Mouse (Mus musculus): ENCODE data around the gene Pdzd7. TPM values are rescaled to one million over a fixed set of nuclear protein-coding genes. Genes with fewer than 3 reads are reported as not detected.

The Pdzd7 gene
- polyA plus RNA-seq (2015; fragmentation: Illumina TruSeq; extraction: RNeasy Lipid Tissue Mini Kit (QIAGEN cat#74804); ENCODE audit: insufficient read depth, low replicate concordance) = not detected

GRCm38 (mm10) chr19:45045651-45046050, at the start of gene Pdzd7:
TSS of gene Pdzd7 (minus strand) at chr19:45045717.

GRCm38 (mm10) chr19:45074580-45075322, 29.2 kb upstream of the Pdzd7 start, which contains the start of gene Kazald1:
TSS of gene Kazald1 (plus strand) at chr19:45075241.

GRCm38 (mm10) chr19:45047417-45047934, 2.0 kb upstream of the Pdzd7 start, which contains the start of gene Sfxn3:
TSS of gene Sfxn3 (plus strand) at chr19:45047503.

DNA sequence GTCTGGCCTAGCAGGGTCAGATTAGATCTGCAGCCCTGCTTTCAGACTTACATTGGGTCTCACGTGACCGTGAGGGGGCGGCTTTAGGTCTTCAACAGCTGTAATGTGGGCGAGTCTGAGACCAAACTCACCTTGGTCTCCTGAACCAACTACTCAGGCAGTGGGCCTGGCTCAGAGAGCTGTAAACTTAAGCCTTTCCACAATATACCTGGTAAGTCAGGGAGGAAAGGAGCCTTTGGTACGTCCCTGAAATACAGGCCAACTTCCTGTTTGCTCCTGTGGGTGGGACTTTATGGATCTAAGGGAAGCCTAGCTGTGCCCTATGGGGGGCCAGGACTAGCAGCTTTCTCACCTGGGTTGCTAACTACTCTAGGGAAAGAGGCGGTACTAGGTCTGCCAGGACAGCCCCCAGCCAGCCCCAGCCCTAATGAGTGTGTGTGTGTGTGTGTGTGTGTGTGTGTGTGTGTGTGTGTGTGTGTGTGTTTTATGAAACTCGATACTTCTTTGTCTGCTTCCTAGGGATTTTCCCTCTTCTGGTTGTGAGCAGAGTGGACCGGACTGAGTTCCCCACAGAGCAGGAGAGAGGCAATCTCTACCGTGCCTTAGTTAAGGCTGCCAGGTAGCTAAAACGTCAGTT, 31.1 kb downstream of the Pdzd7 start, which contains the start of gene Lzts2:
Gene Lzts2, plus strand, starts transcription at position 80 of the 637 bp plus-strand sequence.

DNA sequence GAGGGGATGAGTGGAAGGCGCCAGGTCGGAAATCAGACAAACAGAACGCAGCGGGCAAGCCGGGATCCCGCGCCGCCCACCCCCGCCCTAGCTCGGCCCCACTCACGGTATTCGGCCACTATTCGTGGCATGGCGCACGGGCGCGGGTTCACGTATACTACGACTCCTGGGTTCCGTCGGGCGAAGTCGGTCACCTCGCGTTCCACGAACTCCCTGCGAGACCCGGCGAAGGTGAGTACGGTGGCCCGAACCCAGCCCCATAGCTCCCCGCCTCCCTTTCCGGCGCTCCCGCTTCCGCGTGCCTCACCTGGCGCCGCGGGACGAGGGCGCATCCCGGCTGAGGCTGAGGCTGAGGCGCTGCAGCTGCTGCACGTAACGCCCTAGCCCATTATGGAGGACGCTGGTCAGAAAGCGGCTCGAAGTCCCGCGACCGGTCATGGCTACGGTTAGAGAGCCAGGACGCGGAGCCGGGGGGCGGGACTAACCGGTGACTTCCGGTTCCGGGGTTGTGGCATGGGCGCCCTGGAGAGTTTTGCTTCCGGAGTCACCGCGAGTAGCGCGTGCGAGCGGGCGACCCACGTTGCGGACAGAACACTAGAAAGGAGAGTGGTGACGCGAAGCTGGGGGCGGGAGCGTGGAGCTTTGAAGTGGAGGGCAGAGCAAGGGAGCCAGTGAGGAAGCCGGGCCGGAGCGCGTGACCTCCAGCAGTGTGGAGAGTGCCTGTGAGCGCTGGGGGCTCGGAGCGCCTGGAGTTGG, 39.4 kb downstream of the Pdzd7 start, which contains the start of gene Mrpl43:
Gene Mrpl43, minus strand, starts transcription at position 486 of the 756 bp plus-strand sequence.

GRCm38 (mm10) chr19:45005444-45005843, 40.1 kb downstream of the Pdzd7 start, which contains the start of gene Twnk:
TSS of gene Twnk (plus strand) at chr19:45005663.

DNA sequence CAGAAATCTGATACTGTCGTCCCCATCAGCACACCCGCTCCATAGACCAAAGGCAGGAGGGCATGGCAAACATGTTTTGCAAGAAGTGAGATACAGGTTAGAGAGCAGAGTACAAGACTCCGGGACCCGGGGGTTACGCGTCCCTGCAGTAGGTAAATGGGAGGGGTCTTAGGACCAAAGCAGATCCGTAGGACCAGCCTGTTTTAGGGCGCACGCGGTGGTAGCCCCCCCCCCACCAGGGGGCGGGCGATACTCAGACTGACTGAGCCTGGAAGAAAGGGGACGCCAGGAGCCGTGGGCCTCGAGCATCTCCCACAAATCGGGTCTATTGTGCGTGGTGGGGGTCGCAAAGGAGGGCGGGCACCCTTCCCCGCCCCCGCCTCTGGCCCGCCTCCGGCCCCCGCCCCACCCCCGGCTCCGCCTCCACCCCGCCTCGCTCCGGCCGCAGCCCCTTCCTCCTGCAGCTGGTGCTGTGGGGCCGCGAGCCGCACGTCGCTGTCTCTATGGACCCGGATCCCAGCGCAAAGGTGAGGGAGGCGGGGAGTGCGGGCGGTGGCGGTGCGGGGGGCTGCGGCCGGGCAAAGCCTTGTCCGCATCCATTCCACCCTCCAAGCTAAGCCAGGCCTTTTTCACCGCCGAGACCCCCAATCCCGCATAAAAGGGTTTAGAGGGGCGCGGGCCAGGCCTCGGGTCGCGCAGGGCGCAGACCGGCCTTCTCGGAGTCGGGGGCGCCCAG, 56.5 kb downstream of the Pdzd7 start, which contains the start of gene Sema4g:
Gene Sema4g, plus strand, starts transcription at position 271 of the 736 bp plus-strand sequence.

Other genes starting within 250 kb of the Pdzd7 start
- 48.8 TPM for gene Slf2, start 114.6 kb downstream of the Pdzd7 start, polyA plus RNA-seq (2015; fragmentation: Illumina TruSeq; extraction: RNeasy Lipid Tissue Mini Kit (QIAGEN cat#74804); ENCODE audit: insufficient read depth, low replicate concordance)
- 0.43 TPM for gene Sema4g, start 56.6 kb downstream of the Pdzd7 start, polyA plus RNA-seq (2015; fragmentation: Illumina TruSeq; extraction: RNeasy Lipid Tissue Mini Kit (QIAGEN cat#74804); ENCODE audit: insufficient read depth, low replicate concordance)
- gene Twnk, start 40.1 kb downstream of the Pdzd7 start, polyA plus RNA-seq (2015; fragmentation: Illumina TruSeq; extraction: RNeasy Lipid Tissue Mini Kit (QIAGEN cat#74804); ENCODE audit: insufficient read depth, low replicate concordance) = 10.0 TPM
- gene Mrpl43, start 39.3 kb downstream of the Pdzd7 start, polyA plus RNA-seq (2015; fragmentation: Illumina TruSeq; extraction: RNeasy Lipid Tissue Mini Kit (QIAGEN cat#74804); ENCODE audit: insufficient read depth, low replicate concordance) = 27.6 TPM
- 1.8 TPM for gene Lzts2, start 31.3 kb downstream of the Pdzd7 start, polyA plus RNA-seq (2015; fragmentation: Illumina TruSeq; extraction: RNeasy Lipid Tissue Mini Kit (QIAGEN cat#74804); ENCODE audit: insufficient read depth, low replicate concordance)
- gene Sfxn3, start 1.8 kb upstream of the Pdzd7 start, polyA plus RNA-seq (2015; fragmentation: Illumina TruSeq; extraction: RNeasy Lipid Tissue Mini Kit (QIAGEN cat#74804); ENCODE audit: insufficient read depth, low replicate concordance) = 38.2 TPM
- gene Kazald1, start 29.5 kb upstream of the Pdzd7 start, polyA plus RNA-seq (2015; fragmentation: Illumina TruSeq; extraction: RNeasy Lipid Tissue Mini Kit (QIAGEN cat#74804); ENCODE audit: insufficient read depth, low replicate concordance) = 26.5 TPM
- 13.9 TPM for gene Tlx1, start 105.0 kb upstream of the Pdzd7 start, polyA plus RNA-seq (2015; fragmentation: Illumina TruSeq; extraction: RNeasy Lipid Tissue Mini Kit (QIAGEN cat#74804); ENCODE audit: insufficient read depth, low replicate concordance)
- not detected for gene Lbx1, start 190.1 kb upstream of the Pdzd7 start, polyA plus RNA-seq (2015; fragmentation: Illumina TruSeq; extraction: RNeasy Lipid Tissue Mini Kit (QIAGEN cat#74804); ENCODE audit: insufficient read depth, low replicate concordance)

All from spleen, adult 10 weeks (tissue).